Mouse (Mus musculus): ENCODE results near the gene Fkbp2.
A peak's percentile ranks its signal among the peaks of the same experiment; 100 is the strongest.

Gene Fkbp2

GRCm38 (mm10) chr19:6970460-6971085 is 9.7 kb downstream of the Fkbp2 start:
- no peak for DNase-seq

- peak; percentile 74 to 76 for DNase-seq
Observed at GRCm38 (mm10) chr19:6969665-6970381, 10.5 kb downstream of the Fkbp2 start.

GRCm38 (mm10) chr19:6969291-6969664 is 11.0 kb downstream of the Fkbp2 start:
- DNase-seq: no peak

GRCm38 (mm10) chr19:6968491-6969271 is 11.6 kb downstream of the Fkbp2 start:
- no peak for DNase-seq

GRCm38 (mm10) chr19:6956461-6956860 is 23.8 kb downstream of the Fkbp2 start:
- DNase-seq: no peak

GRCm38 (mm10) chr19:6955424-6955823 is 24.9 kb downstream of the Fkbp2 start:
- no peak for DNase-seq

GRCm38 (mm10) chr19:6954046-6954445 is 26.3 kb downstream of the Fkbp2 start:
- peak; percentile 57 to 60 for DNase-seq

GRCm38 (mm10) chr19:6952712-6953037 is 27.6 kb downstream of the Fkbp2 start:
- DNase-seq: peak in 1 of 2 experiments; percentile 45

GRCm38 (mm10) chr19:6951994-6952711 is 28.1 kb downstream of the Fkbp2 start:
- peak; percentile 81 to 82 for DNase-seq

GRCm38 (mm10) chr19:6951381-6951968 is 28.8 kb downstream of the Fkbp2 start:
- peak; percentile 92 to 96 for DNase-seq

GRCm38 (mm10) chr19:6950613-6951153 is 29.6 kb downstream of the Fkbp2 start:
- peak; percentile 72 to 73 for DNase-seq

GRCm38 (mm10) chr19:6949951-6950350 is 30.4 kb downstream of the Fkbp2 start:
- DNase-seq: no peak

- no peak for DNase-seq
Observed at GRCm38 (mm10) chr19:6949532-6949931, 30.8 kb downstream of the Fkbp2 start.

GRCm38 (mm10) chr19:6948186-6948585 is 32.1 kb downstream of the Fkbp2 start:
- DNase-seq: peak; percentile 91 to 94

- no peak for DNase-seq
Observed at GRCm38 (mm10) chr19:6947742-6948141, 32.6 kb downstream of the Fkbp2 start.

GRCm38 (mm10) chr19:6943709-6944108 is 36.6 kb downstream of the Fkbp2 start:
- no peak for DNase-seq

GRCm38 (mm10) chr19:6942764-6943163 is 37.5 kb downstream of the Fkbp2 start:
- DNase-seq: no peak

- peak; percentile 93 to 95 for DNase-seq
Observed at GRCm38 (mm10) chr19:6942249-6942691, 38.0 kb downstream of the Fkbp2 start, which contains the start of gene Gpr137. Gpr137 (minus strand) TSS chr19:6942480.

- DNase-seq: peak; percentile 97 to 98
Observed at GRCm38 (mm10) chr19:6941372-6942248, 38.7 kb downstream of the Fkbp2 start, which contains the start of gene Bad. Bad (plus strand) TSS chr19:6941861.

GRCm38 (mm10) chr19:6940396-6941351 is 39.6 kb downstream of the Fkbp2 start:
- DNase-seq: peak; percentile 48 to 55
